Comparison of ENCODE assay signal across 9 mouse cellular contexts in genomic region chr11:84759478-84759986, GRCm38 (mm10). TPM values are rescaled to one million over a fixed set of nuclear protein-coding genes. Genes with fewer than 3 reads are reported as not detected.
DNase-seq lines count a peak whose midpoint lies in the region; ATAC-seq lines count a peak whose summit lies in the region.
"Had no signal": no experiment of that assay in that cellular context is flagged by ENCODE, and none has a peak within 500 bp of the region (broad histone marks: within the 10 kb centered on the region; RNA-seq: fewer than 3 reads in every experiment).

No protein-coding gene starts in this region.

- H3K4me1 ChIP-seq in midbrain, embryonic 15.5 days: peaks cover 45% of the 10 kb centered on the region
- H3K4me1 ChIP-seq in midbrain, embryonic 10.5 days: peaks cover 55% of the 10 kb centered on the region
- H3K4me1 ChIP-seq in hindbrain, embryonic 16.5 days (ENCODE audit: control insufficient read depth, insufficient read depth, low read depth, low read length): peaks cover 26% of the 10 kb centered on the region
- H3K4me1 ChIP-seq in forebrain, embryonic 13.5 days: peaks cover 33% of the 10 kb centered on the region

- no peak for DNase-seq in cerebellum, postnatal 4 days (ENCODE audit: low spot score in 2 of 2)
- no peak for DNase-seq in midbrain, embryonic 10.5 days (ENCODE audit: low spot score)
- peak; percentile 52 for DNase-seq in right cerebral cortex, postnatal 25 days
- no peak for DNase-seq in retina, postnatal 1 day

- no peak overlapping the region for H3K9ac ChIP-seq in midbrain, embryonic 15.5 days
- H3K9ac ChIP-seq in hindbrain, embryonic 16.5 days (ENCODE audit: low read depth, low read length): no peak overlapping the region
- H3K9ac ChIP-seq in forebrain, embryonic 13.5 days: no peak overlapping the region
- H3K9ac ChIP-seq: limb, embryonic 12.5 days had no signal

- H3K4me2 ChIP-seq in midbrain, embryonic 15.5 days: no peak overlapping the region
- H3K4me2 ChIP-seq in hindbrain, embryonic 16.5 days (ENCODE audit: low read length): no peak overlapping the region
- no peak overlapping the region for H3K4me2 ChIP-seq in forebrain, embryonic 13.5 days
- H3K4me2 ChIP-seq: limb, embryonic 12.5 days had no signal

- no peaks in the 10 kb centered on the region for H3K9me3 ChIP-seq in midbrain, embryonic 15.5 days
- no peaks in the 10 kb centered on the region for H3K9me3 ChIP-seq in midbrain, embryonic 10.5 days (replicated peaks)
- H3K9me3 ChIP-seq in hindbrain, embryonic 16.5 days (ENCODE audit: control insufficient read depth, low read length): no peaks in the 10 kb centered on the region
- no peaks in the 10 kb centered on the region for H3K9me3 ChIP-seq in forebrain, embryonic 13.5 days (replicated peaks)
- H3K9me3 ChIP-seq: limb, embryonic 12.5 days had no signal

- no peak overlapping the region for H3K4me3 ChIP-seq in midbrain, embryonic 15.5 days
- no peak overlapping the region for H3K4me3 ChIP-seq in midbrain, embryonic 10.5 days
- no peak overlapping the region for H3K4me3 ChIP-seq in hindbrain, embryonic 16.5 days (ENCODE audit: low read length)
- no peak overlapping the region for H3K4me3 ChIP-seq in forebrain, embryonic 13.5 days
- H3K4me3 ChIP-seq: limb, embryonic 12.5 days had no signal

- no peaks in the 10 kb centered on the region for H3K36me3 ChIP-seq in midbrain, embryonic 15.5 days (replicated peaks)
- H3K36me3 ChIP-seq in midbrain, embryonic 10.5 days: no peaks in the 10 kb centered on the region
- H3K36me3 ChIP-seq in hindbrain, embryonic 16.5 days (ENCODE audit: control insufficient read depth, insufficient read depth, low read length): no peaks in the 10 kb centered on the region
- no peaks in the 10 kb centered on the region for H3K36me3 ChIP-seq in forebrain, embryonic 13.5 days (ENCODE audit: poor library complexity, severe bottlenecking)
- H3K36me3 ChIP-seq: limb, embryonic 12.5 days had no signal

- peak; percentile 75 for ATAC-seq in cerebellum, adult (ENCODE audit: insufficient number of reproducible peaks, low FRiP score, low TSS enrichment)
- ATAC-seq in midbrain, embryonic 15.5 days (replicated peaks): no peak
- ATAC-seq in hindbrain, embryonic 16.5 days: no peak
- no peak for ATAC-seq in forebrain, embryonic 13.5 days

- 87% methylated on average over 5 of the region's 5 CpGs for WGBS in midbrain, embryonic 15.5 days
- 83% methylated on average over 5 of the region's 5 CpGs for WGBS in midbrain, embryonic 10.5 days
- 78% methylated on average over 5 of the region's 5 CpGs for WGBS in hindbrain, embryonic 16.5 days
- 87% methylated on average over 5 of the region's 5 CpGs for WGBS in forebrain, embryonic 13.5 days

- no peaks in the 10 kb centered on the region for H3K27me3 ChIP-seq in midbrain, embryonic 15.5 days (replicated peaks)
- H3K27me3 ChIP-seq in midbrain, embryonic 10.5 days (ENCODE audit: low read depth, poor library complexity, severe bottlenecking): peaks cover 88% of the 10 kb centered on the region
- H3K27me3 ChIP-seq in hindbrain, embryonic 16.5 days (replicated peaks; ENCODE audit: control insufficient read depth, insufficient read depth, low read length): no peaks in the 10 kb centered on the region; the same call in 1 of the 2 replicates
- peaks cover 63% of the 10 kb centered on the region for H3K27me3 ChIP-seq in forebrain, embryonic 13.5 days

- H3K27ac ChIP-seq in midbrain, embryonic 15.5 days: peak overlapping the region; percentile 77
- H3K27ac ChIP-seq in midbrain, embryonic 10.5 days (replicated peaks): no peak overlapping the region
- H3K27ac ChIP-seq in hindbrain, embryonic 16.5 days (ENCODE audit: low read depth, low read length): 0 out of 2 replicates have a peak overlapping the region, but pooled peaks have one; percentile 12
- no peak overlapping the region for H3K27ac ChIP-seq in forebrain, embryonic 13.5 days
- H3K27ac ChIP-seq: limb, embryonic 12.5 days had no signal

RNA-seq across cellular contexts. Expression of gene Mrm1, which starts 59.8 kb away (rescaled TPM):
- 13.2 and 16.0 TPM in 2 replicates for polyA plus RNA-seq in midbrain, embryonic 15.5 days (2015; fragmentation: Nextera tagmentation; extraction: Ambion mirVana)
- polyA plus RNA-seq in midbrain, embryonic 10.5 days (2016; fragmentation: Nextera tagmentation; extraction: Ambion mirVana): 14.6 and 16.2 TPM in 2 replicates
- polyA plus RNA-seq in hindbrain, embryonic 16.5 days (2015; fragmentation: Nextera tagmentation; extraction: Ambion mirVana): 18.9 and 26.0 TPM in 2 replicates
- 8.9 and 12.3 TPM in 2 replicates for polyA plus RNA-seq in forebrain, embryonic 13.5 days (2015; fragmentation: Nextera tagmentation; extraction: Ambion mirVana)

Comparison
In these comparisons a context has a peak if more than half of its experiments do, and no peak if none do; other contexts are left out.
1. H3K27ac ChIP-seq: peak in midbrain, embryonic 15.5 days (single experiment) and hindbrain, embryonic 16.5 days (single experiment); none in midbrain, embryonic 10.5 days (single experiment) and forebrain, embryonic 13.5 days (single experiment).